Mouse (Mus musculus) myocyte (in vitro differentiated cells): ENCODE data around the gene Cap2. TPM values are rescaled to one million over a fixed set of nuclear protein-coding genes. Genes with fewer than 3 reads are reported as not detected.
A peak's percentile ranks its signal among the peaks of the same experiment; 100 is the strongest.

Experiments
- H3K27me3 ChIP-seq: one replicate; pipeline ENCODE4 v1.6.1; 2011; ENCODE audit not compliant: control insufficient read depth, insufficient read depth, insufficient read length
- H3K36me3 ChIP-seq: one replicate; pipeline ENCODE4 v1.6.1; 2011; ENCODE audit not compliant: control insufficient read depth, insufficient read depth
- H3K4me2 ChIP-seq: one replicate; pipeline ENCODE4 v1.6.1; 2011; ENCODE audit warnings: low read depth, control low read depth
- H3K4me3 ChIP-seq: one replicate; pipeline ENCODE4 v1.5.1; 2011; ENCODE audit warnings: mild to moderate bottlenecking, control low read depth, moderate library complexity
- H3K79me2 ChIP-seq: one replicate; pipeline ENCODE4 v1.6.1; 2011; ENCODE audit not compliant: control insufficient read depth, insufficient read depth
- H3ac ChIP-seq: one replicate; pipeline ENCODE4 v1.6.1; 2011; ENCODE audit not compliant: control insufficient read depth, insufficient read length
- CEBPB ChIP-seq: IDR thresholded peaks from 2 replicates; pipeline ENCODE4 v1.6.1; 2011; ENCODE audit warnings: mild to moderate bottlenecking, moderate library complexity; ENCODE audit not compliant: poor library complexity, insufficient read depth, severe bottlenecking
- E2F4 ChIP-seq: IDR thresholded peaks from one replicate; pipeline ENCODE4 v1.6.1; 2011; ENCODE audit warnings: mild to moderate bottlenecking, control low read depth, moderate library complexity; ENCODE audit not compliant: insufficient read depth
- MAX ChIP-seq: IDR thresholded peaks from one replicate; pipeline ENCODE4 v1.6.1; 2011; ENCODE audit warnings: low read depth, mild to moderate bottlenecking, control low read depth
- MYOD1 ChIP-seq, 3 experiments: IDR thresholded peaks; one replicate each; pipeline ENCODE4 v1.6.1; 2011; ENCODE audit warnings: control low read depth in 2 of 3, low read depth in 2 of 3, mild to moderate bottlenecking in 2 of 3, moderate library complexity in 1 of 3; ENCODE audit not compliant: insufficient read length in 2 of 3, control insufficient read depth in 1 of 3
- MYOG ChIP-seq, 3 experiments: IDR thresholded peaks; one replicate each; pipeline ENCODE4 v1.6.1; 2011; ENCODE audit warnings: control low read depth in 2 of 3, low read depth in 2 of 3, mild to moderate bottlenecking in 2 of 3; ENCODE audit not compliant: insufficient read length in 2 of 3, control insufficient read depth in 1 of 3, insufficient read depth in 1 of 3
- POLR2A ChIP-seq: IDR thresholded peaks from one replicate; pipeline ENCODE4 v1.6.1; 2011; ENCODE audit warnings: low read depth, mild to moderate bottlenecking, control low read depth, moderate library complexity; ENCODE audit not compliant: insufficient read length
- POLR2AphosphoS2 ChIP-seq: IDR thresholded peaks from one replicate; pipeline ENCODE4 v1.6.1; 2011; ENCODE audit warnings: low read depth, control low read depth; ENCODE audit not compliant: insufficient read length
- REST ChIP-seq: IDR thresholded peaks from one replicate; pipeline ENCODE4 v1.6.1; 2011; ENCODE audit warnings: mild to moderate bottlenecking, control low read depth, moderate library complexity; ENCODE audit not compliant: insufficient read depth, insufficient read length
- SRF ChIP-seq: IDR thresholded peaks from one replicate; pipeline ENCODE4 v1.6.1; 2011; ENCODE audit warnings: low read depth; ENCODE audit not compliant: control insufficient read depth, insufficient read length
- TCF12 ChIP-seq: IDR thresholded peaks from one replicate; pipeline ENCODE4 v1.6.1; 2011; ENCODE audit warnings: mild to moderate bottlenecking, control low read depth; ENCODE audit not compliant: poor library complexity, insufficient read depth, severe bottlenecking
- TCF3 ChIP-seq: IDR thresholded peaks from one replicate; pipeline ENCODE4 v1.6.1; 2011; ENCODE audit warnings: low read depth, control low read depth; ENCODE audit not compliant: insufficient read length
- USF1 ChIP-seq: IDR thresholded peaks from one replicate; pipeline ENCODE4 v1.6.1; 2011; ENCODE audit warnings: low read depth, mild to moderate bottlenecking, control low read depth, moderate library complexity
- polyA plus RNA-seq: library from polyadenylated mRNA; unstranded; fragments of >200 nt; fragmentation: generic; extraction: Trizol; gene quantifications from one replicate; pipeline ENCODE4 v1.2.1, GENCODE M21; 2012; ENCODE audit warnings: missing spikeins

The Cap2 gene
- polyA plus RNA-seq, 1 experiment, result 47.4 TPM

DNA sequence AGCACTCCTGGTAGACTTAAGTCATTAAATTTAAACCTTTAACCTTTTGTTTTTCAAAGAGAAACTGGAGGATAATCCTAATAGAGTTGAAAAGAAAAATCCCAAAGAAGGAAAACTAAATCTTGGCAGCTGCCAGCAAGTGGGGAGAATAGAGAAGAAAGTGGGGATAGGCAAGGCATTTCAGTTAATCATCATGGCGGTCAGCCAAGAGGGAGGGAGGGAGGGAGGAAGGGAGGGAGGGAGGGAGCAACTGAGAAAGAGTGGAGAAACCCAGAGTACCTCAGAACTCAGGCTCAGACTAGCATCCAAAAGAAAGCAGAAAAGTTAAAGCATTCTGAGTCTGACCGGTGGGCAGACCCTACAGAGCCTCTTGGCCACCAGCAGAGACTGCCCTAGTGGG is 99.7 kb downstream of the Cap2 start:
- no peaks in the 10 kb centered on the region for H3K36me3 ChIP-seq
- no peak for TF ChIP-seq SRF

DNA sequence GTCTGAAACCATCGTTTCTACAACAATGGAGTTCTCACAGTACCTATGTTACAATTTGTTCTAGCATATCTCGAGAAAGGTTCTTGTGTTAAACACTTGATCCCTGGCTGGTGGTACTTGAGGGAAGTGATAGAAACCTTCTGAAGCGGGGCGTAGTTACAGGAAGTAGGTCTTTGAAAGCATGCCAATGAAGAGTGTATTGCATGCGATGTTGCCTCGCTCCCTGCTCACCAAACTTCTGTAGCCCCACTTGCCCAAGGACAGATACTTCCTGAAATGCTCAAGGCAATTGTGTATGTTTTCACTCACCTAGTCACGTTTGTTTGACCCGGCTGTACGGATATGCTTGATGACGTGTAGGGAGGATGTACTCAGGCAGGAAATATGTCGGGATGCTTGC is 101.0 kb downstream of the Cap2 start:
- no peak overlapping the region for H3K4me2 ChIP-seq
- no peak overlapping the region for H3ac ChIP-seq
- TF ChIP-seq TCF3 (no peak), POLR2AphosphoS2 (no peak), TCF12 (no peak), MAX (no peak), CEBPB (no peak), E2F4 (no peak), REST (no peak), SRF (no peak), USF1 (no peak), MYOD1 (IDR thresholded peaks at IDR 0.05; ENCODE audit: control insufficient read depth in 1 of 3, insufficient read length in 2 of 3, low read depth in 2 of 3) (no peak)
- no peak overlapping the region for H3K4me3 ChIP-seq
- H3K79me2 ChIP-seq, result no peaks in the 10 kb centered on the region
- no peaks in the 10 kb centered on the region for H3K36me3 ChIP-seq
- H3K27me3 ChIP-seq, result no peaks in the 10 kb centered on the region

More for the DNA sequence above, 99.7 kb downstream of the Cap2 start:
- H3K4me2 ChIP-seq, result no peak overlapping the region
- no peak overlapping the region for H3K4me3 ChIP-seq
- no peak overlapping the region for H3ac ChIP-seq
- H3K79me2 ChIP-seq, result no peaks in the 10 kb centered on the region
- H3K27me3 ChIP-seq, result no peaks in the 10 kb centered on the region

DNA sequence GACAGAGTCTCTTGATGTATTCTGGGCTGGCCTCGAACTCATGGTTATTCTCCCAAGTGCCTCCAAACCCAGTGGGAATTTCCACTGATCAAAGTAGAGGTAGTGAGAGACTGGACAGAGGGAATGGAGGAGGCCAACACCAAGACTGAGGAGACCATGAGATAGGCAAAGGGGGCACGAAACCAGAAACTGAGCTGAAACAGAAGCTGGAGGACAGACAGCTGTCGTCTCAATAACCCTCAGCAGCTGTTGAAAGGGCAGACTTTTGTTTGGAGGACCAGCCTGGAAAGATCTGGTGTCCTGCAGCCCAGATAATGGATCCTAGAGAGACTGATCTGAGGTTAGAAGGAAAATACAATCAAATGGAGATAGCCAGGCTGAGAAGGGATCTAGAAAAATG is 109.4 kb downstream of the Cap2 start:
- Histone ChIP-seq H3K79me2 (no peaks in the 10 kb centered on the region), H3K36me3 (no peaks in the 10 kb centered on the region), H3K4me2 (no peak overlapping the region), H3K27me3 (no peaks in the 10 kb centered on the region), H3K4me3 (no peak overlapping the region), H3ac (no peak overlapping the region)
- TF ChIP-seq CEBPB, result no peak
- peak; percentile 21 for TF ChIP-seq TCF3
- no peak for TF ChIP-seq USF1
- peak; percentile 71 to 79 (median 78) for TF ChIP-seq MYOD1 (IDR thresholded peaks at IDR 0.05; ENCODE audit: control insufficient read depth in 1 of 3, insufficient read length in 2 of 3, low read depth in 2 of 3)
- TF ChIP-seq REST, result no peak
- no peak for TF ChIP-seq E2F4
- no peak for TF ChIP-seq POLR2A
- no peak for TF ChIP-seq MAX
- no peak for TF ChIP-seq POLR2AphosphoS2
- no peak for TF ChIP-seq SRF
- peak in 2 of 3 experiments; percentile 87 to 93 for TF ChIP-seq MYOG (IDR thresholded peaks at IDR 0.05; ENCODE audit: control insufficient read depth in 1 of 3, insufficient read depth in 1 of 3, insufficient read length in 2 of 3, low read depth in 2 of 3)
- peak; percentile 93 for TF ChIP-seq TCF12

DNA sequence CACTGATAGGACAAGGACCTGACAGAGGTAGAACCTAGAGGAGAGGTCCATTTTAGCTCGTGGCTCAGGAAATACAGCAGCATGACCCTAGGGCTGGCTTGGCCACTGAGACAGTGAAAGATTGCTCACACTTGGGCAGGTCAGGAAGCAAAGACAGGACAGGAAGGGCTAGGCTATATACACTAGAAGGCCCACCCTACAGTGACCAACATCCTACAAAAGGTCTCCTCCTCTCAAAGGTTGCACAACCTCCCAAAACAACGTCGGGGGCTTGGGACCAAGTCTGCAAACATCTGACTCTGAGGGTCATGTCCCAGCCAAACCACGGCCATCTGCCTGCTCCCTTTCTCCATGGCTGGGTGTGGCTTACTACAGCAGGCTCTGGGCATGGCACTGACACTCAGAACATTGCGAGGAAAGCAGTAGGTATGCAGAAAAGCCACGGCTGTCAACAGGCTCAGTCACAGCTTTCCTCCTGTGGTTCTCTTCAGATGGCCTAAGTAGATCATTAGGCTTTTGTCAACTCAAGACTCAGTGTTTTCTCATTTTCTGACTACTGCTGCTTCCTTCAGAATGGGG is 112.1 kb downstream of the Cap2 start:
- Histone ChIP-seq H3K4me2 (peak overlapping the region; percentile 31), H3K4me3 (no peak overlapping the region), H3K36me3 (no peaks in the 10 kb centered on the region), H3ac (no peak overlapping the region), H3K27me3 (no peaks in the 10 kb centered on the region), H3K79me2 (no peaks in the 10 kb centered on the region)
- TF ChIP-seq POLR2A, result no peak
- peak; percentile 83 for TF ChIP-seq CEBPB
- TF ChIP-seq MAX, result no peak
- no peak for TF ChIP-seq USF1
- TF ChIP-seq TCF12, result peak; percentile 62
- peak; percentile 70 for TF ChIP-seq TCF3
- peak; percentile 51 to 96 (median 63) for TF ChIP-seq MYOG (IDR thresholded peaks at IDR 0.05; ENCODE audit: control insufficient read depth in 1 of 3, insufficient read depth in 1 of 3, insufficient read length in 2 of 3, low read depth in 2 of 3)
- TF ChIP-seq REST, result no peak
- TF ChIP-seq POLR2AphosphoS2, result no peak
- peak in 2 of 3 experiments; percentile 63 to 89 for TF ChIP-seq MYOD1 (IDR thresholded peaks at IDR 0.05; ENCODE audit: control insufficient read depth in 1 of 3, insufficient read length in 2 of 3, low read depth in 2 of 3)
- TF ChIP-seq E2F4, result no peak
- no peak for TF ChIP-seq SRF

DNA sequence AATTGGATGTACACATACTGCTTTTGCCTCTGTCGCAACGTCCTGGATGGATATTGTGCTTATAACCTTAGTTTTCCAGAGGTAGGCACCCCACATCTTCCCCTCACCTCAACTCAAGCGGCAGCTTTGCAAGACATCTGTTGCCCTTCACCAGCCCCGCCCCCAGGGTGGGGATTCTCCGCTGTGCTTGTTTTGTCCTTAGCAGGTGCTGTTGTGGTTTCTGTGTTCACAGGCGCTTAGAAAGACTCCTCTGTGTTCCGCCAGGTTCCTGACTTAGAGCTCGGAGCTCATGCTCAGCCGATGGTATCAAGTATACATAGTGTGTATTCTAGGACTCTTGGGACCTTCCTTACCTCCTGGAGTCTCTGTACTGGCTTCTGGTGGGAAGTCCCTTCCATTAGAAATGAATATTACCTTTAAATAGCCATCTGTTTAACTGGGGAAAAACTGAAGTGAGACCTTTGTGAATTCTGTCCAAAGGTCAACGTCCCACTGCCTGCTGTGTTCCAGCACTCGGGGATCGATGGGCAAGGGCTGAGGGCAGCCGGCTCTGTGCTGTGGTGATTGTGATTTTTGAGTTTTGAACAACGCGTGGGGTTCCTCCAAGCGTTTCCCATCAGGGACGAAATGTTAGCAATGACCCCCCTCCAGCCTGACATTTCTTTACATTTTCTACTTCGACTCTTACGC is 115.2 kb downstream of the Cap2 start:
- Histone ChIP-seq H3ac (no peak overlapping the region), H3K4me2 (no peak overlapping the region), H3K79me2 (no peaks in the 10 kb centered on the region), H3K36me3 (no peaks in the 10 kb centered on the region), H3K4me3 (no peak overlapping the region), H3K27me3 (no peaks in the 10 kb centered on the region)
- TF ChIP-seq E2F4 (no peak), TCF3 (peak; percentile 12), TCF12 (peak; percentile 83), MYOD1 (IDR thresholded peaks at IDR 0.05; ENCODE audit: control insufficient read depth in 1 of 3, insufficient read length in 2 of 3, low read depth in 2 of 3) (peak; percentile 60 to 84 (median 62)), POLR2A (no peak), POLR2AphosphoS2 (no peak), MYOG (IDR thresholded peaks at IDR 0.05; ENCODE audit: control insufficient read depth in 1 of 3, insufficient read depth in 1 of 3, insufficient read length in 2 of 3, low read depth in 2 of 3) (peak in 2 of 3 experiments; percentile 75 to 86)
